Mouse (Mus musculus): Measurements from ENCODE around the gene Gm525.

- TF ChIP-seq CTCF (IDR thresholded peaks at IDR 0.05; ENCODE audit: extremely low read depth, insufficient read length, insufficient replicate concordance, low read depth, low read length), result no peak
- no peak for TF ChIP-seq POLR2A (IDR thresholded peaks at IDR 0.05; ENCODE audit: low read depth, low read length)
These were observed 12.3 kb upstream of the Gm525 start for GRCm38 (mm10) chr11:89061362-89061761.
